Mouse (Mus musculus): ENCODE measurements around the gene Fbxl20. TPM values are rescaled to one million over a fixed set of nuclear protein-coding genes. Genes with fewer than 3 reads are reported as not detected.

The Fbxl20 gene
- polyA plus RNA-seq (2015; fragmentation: Illumina TruSeq; extraction: RNeasy Lipid Tissue Mini Kit (QIAGEN cat#74804); ENCODE audit: insufficient read depth, low replicate concordance), result 38.5 TPM

DNA sequence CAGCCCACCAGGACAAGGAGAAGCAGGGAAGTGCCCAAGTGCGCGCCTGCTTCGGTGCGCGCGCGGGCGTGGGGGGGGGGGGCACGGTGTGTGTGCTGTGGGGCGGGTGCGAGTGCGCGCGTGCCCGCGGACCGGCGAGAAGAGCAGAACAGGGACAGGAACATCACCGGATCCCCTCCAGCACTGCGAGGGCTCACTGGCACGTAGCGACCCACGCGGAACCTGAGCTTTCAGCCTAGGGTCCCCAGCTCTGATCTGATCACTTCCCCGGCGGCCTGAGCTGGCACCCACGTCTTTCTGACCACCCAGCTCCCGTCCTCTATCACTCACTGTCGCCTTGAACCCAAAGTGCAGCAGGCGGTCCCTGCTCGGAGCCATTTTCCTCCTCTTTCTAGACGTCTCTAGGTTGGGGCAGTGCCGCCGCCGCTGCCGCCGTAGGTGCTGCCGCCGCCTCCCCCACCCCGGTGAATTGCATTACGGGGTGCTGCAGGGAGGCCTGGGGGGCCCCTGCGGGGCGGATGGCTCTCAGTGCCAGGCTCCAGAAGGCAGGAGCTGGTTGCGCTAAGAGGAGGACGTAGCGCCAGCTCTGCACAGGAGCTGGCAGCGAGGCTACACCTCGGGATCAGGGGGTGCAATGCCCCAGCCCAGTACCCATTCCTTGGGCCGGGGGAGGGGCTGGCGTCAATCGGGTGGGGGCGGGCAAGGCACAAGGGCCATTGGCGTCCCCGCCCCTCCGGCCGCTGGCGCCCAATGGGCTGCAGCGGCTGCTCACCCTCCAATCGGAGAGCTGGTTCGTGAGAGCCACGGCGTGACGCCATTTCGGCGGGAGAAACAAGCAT is at the start of gene Fbxl20:
TSS of gene Fbxl20 (minus strand) at position 618 of the 839 bp plus-strand sequence.

GRCm38 (mm10) chr11:98192901-98193805 is 43.0 kb upstream of the Fbxl20 start, which contains the start of gene Med1:
Gene Med1, minus strand, starts transcription at chr11:98193293.

GRCm38 (mm10) chr11:98052989-98053834 is 97.0 kb downstream of the Fbxl20 start, which contains the start of gene Stac2:
Gene Stac2, minus strand, starts transcription at chr11:98053462.

Other genes starting within 250 kb of the Fbxl20 start
- 3.3 TPM for gene Plxdc1, start 164.0 kb downstream of the Fbxl20 start, polyA plus RNA-seq (2015; fragmentation: Illumina TruSeq; extraction: RNeasy Lipid Tissue Mini Kit (QIAGEN cat#74804); ENCODE audit: insufficient read depth, low replicate concordance)
- gene Arl5c, start 154.2 kb downstream of the Fbxl20 start, polyA plus RNA-seq (2015; fragmentation: Illumina TruSeq; extraction: RNeasy Lipid Tissue Mini Kit (QIAGEN cat#74804); ENCODE audit: insufficient read depth, low replicate concordance), result 88.7 TPM
- gene Cacnb1, start 127.4 kb downstream of the Fbxl20 start, polyA plus RNA-seq (2015; fragmentation: Illumina TruSeq; extraction: RNeasy Lipid Tissue Mini Kit (QIAGEN cat#74804); ENCODE audit: insufficient read depth, low replicate concordance), result 2.7 TPM
- gene Rpl19, start 123.7 kb downstream of the Fbxl20 start, polyA plus RNA-seq (2015; fragmentation: Illumina TruSeq; extraction: RNeasy Lipid Tissue Mini Kit (QIAGEN cat#74804); ENCODE audit: insufficient read depth, low replicate concordance), result 1,635 TPM
- gene Stac2, start 96.9 kb downstream of the Fbxl20 start, polyA plus RNA-seq (2015; fragmentation: Illumina TruSeq; extraction: RNeasy Lipid Tissue Mini Kit (QIAGEN cat#74804); ENCODE audit: insufficient read depth, low replicate concordance), result 5.7 TPM
- gene Med1, start 42.9 kb upstream of the Fbxl20 start, polyA plus RNA-seq (2015; fragmentation: Illumina TruSeq; extraction: RNeasy Lipid Tissue Mini Kit (QIAGEN cat#74804); ENCODE audit: insufficient read depth, low replicate concordance), result 63.3 TPM
- 52.9 TPM for gene Cdk12, start 52.7 kb upstream of the Fbxl20 start, polyA plus RNA-seq (2015; fragmentation: Illumina TruSeq; extraction: RNeasy Lipid Tissue Mini Kit (QIAGEN cat#74804); ENCODE audit: insufficient read depth, low replicate concordance)
- not detected for gene Neurod2, start 179.2 kb upstream of the Fbxl20 start, polyA plus RNA-seq (2015; fragmentation: Illumina TruSeq; extraction: RNeasy Lipid Tissue Mini Kit (QIAGEN cat#74804); ENCODE audit: insufficient read depth, low replicate concordance)
- gene Ppp1r1b, start 198.0 kb upstream of the Fbxl20 start, polyA plus RNA-seq (2015; fragmentation: Illumina TruSeq; extraction: RNeasy Lipid Tissue Mini Kit (QIAGEN cat#74804); ENCODE audit: insufficient read depth, low replicate concordance), result not detected
- gene Stard3, start 208.0 kb upstream of the Fbxl20 start, polyA plus RNA-seq (2015; fragmentation: Illumina TruSeq; extraction: RNeasy Lipid Tissue Mini Kit (QIAGEN cat#74804); ENCODE audit: insufficient read depth, low replicate concordance), result 23.7 TPM
- gene Tcap, start 233.4 kb upstream of the Fbxl20 start, polyA plus RNA-seq (2015; fragmentation: Illumina TruSeq; extraction: RNeasy Lipid Tissue Mini Kit (QIAGEN cat#74804); ENCODE audit: insufficient read depth, low replicate concordance), result not detected
- gene Pnmt, start 236.0 kb upstream of the Fbxl20 start, polyA plus RNA-seq (2015; fragmentation: Illumina TruSeq; extraction: RNeasy Lipid Tissue Mini Kit (QIAGEN cat#74804); ENCODE audit: insufficient read depth, low replicate concordance), result not detected